Mouse (Mus musculus): ENCODE measurements around the gene Avp. TPM values are rescaled to one million over a fixed set of nuclear protein-coding genes. Genes with fewer than 3 reads are reported as not detected.
A peak's percentile ranks its signal among the peaks of the same experiment; 100 is the strongest.

Avp gene
- total and polyA plus RNA-seq, 2 experiments from 2014 or later = 0.73 to 0.78 TPM

- Histone ChIP-seq H3K4me2 (ENCODE audit: low read depth, low read length) (no peak overlapping the region), H3K4me1 (ENCODE audit: insufficient read depth, low read length) (no peaks in the 10 kb centered on the region), H3K9me3 (ENCODE audit: low read length) (no peaks in the 10 kb centered on the region), H3K4me3 (ENCODE audit: low read length) (no peak overlapping the region), H3K27ac (no peak overlapping the region), H3K9ac (replicated peaks; ENCODE audit: low read length) (no peak overlapping the region), H3K27me3 (ENCODE audit: insufficient read depth, low read length) (no peaks in the 10 kb centered on the region), H3K36me3 (ENCODE audit: insufficient read depth, low read length) (peaks cover 28% of the 10 kb centered on the region)
- 63% methylated on average over 2 of the region's 2 CpGs for WGBS
- TF ChIP-seq CTCF (IDR thresholded peaks at IDR 0.05; ENCODE audit: low read depth) = peak; percentile 35; the same call in 1 of the 2 replicates
- ATAC-seq (no peak), DNase-seq (ENCODE audit: low spot score) (no peak)
Measured at GRCm38 (mm10) chr2:130558015-130558414, 24.3 kb downstream of the Avp start.

GRCm38 (mm10) chr2:130557462-130557861 lies 24.9 kb downstream of the Avp start:
- 95% methylated on average over 2 of the region's 2 CpGs for WGBS
- no peaks in the 10 kb centered on the region for H3K9me3 ChIP-seq (ENCODE audit: low read length)
- no peak overlapping the region for H3K4me3 ChIP-seq (ENCODE audit: low read length)
- TF ChIP-seq CTCF (IDR thresholded peaks at IDR 0.05; ENCODE audit: low read depth) = no peak
- H3K36me3 ChIP-seq (ENCODE audit: insufficient read depth, low read length) = peaks cover 32% of the 10 kb centered on the region
- H3K9ac ChIP-seq (replicated peaks; ENCODE audit: low read length) = no peak overlapping the region
- H3K27ac ChIP-seq = no peak overlapping the region
- ATAC-seq = no peak
- H3K4me1 ChIP-seq (ENCODE audit: insufficient read depth, low read length) = no peaks in the 10 kb centered on the region
- H3K4me2 ChIP-seq (ENCODE audit: low read depth, low read length) = no peak overlapping the region
- no peak for DNase-seq (ENCODE audit: low spot score)
- H3K27me3 ChIP-seq (ENCODE audit: insufficient read depth, low read length) = no peaks in the 10 kb centered on the region

GRCm38 (mm10) chr2:130556292-130556691 lies 26.1 kb downstream of the Avp start:
- Histone ChIP-seq H3K4me2 (ENCODE audit: low read depth, low read length) (no peak overlapping the region), H3K36me3 (ENCODE audit: insufficient read depth, low read length) (peaks cover 44% of the 10 kb centered on the region), H3K4me1 (ENCODE audit: insufficient read depth, low read length) (no peaks in the 10 kb centered on the region), H3K4me3 (ENCODE audit: low read length) (no peak overlapping the region), H3K9me3 (ENCODE audit: low read length) (no peaks in the 10 kb centered on the region), H3K27ac (no peak overlapping the region), H3K9ac (replicated peaks; ENCODE audit: low read length) (no peak overlapping the region), H3K27me3 (ENCODE audit: insufficient read depth, low read length) (no peaks in the 10 kb centered on the region)
- ATAC-seq = no peak
- 83% methylated on average over 1 of the region's 1 CpGs for WGBS
- TF ChIP-seq CTCF (IDR thresholded peaks at IDR 0.05; ENCODE audit: low read depth) = no peak
- no peak for DNase-seq (ENCODE audit: low spot score)

GRCm38 (mm10) chr2:130554841-130555240 lies 27.5 kb downstream of the Avp start:
- ATAC-seq = no peak
- Histone ChIP-seq H3K4me1 (ENCODE audit: insufficient read depth, low read length) (no peaks in the 10 kb centered on the region), H3K9me3 (ENCODE audit: low read length) (no peaks in the 10 kb centered on the region), H3K36me3 (ENCODE audit: insufficient read depth, low read length) (peaks cover 49% of the 10 kb centered on the region), H3K4me2 (ENCODE audit: low read depth, low read length) (no peak overlapping the region), H3K9ac (replicated peaks; ENCODE audit: low read length) (no peak overlapping the region), H3K4me3 (ENCODE audit: low read length) (no peak overlapping the region), H3K27me3 (ENCODE audit: insufficient read depth, low read length) (no peaks in the 10 kb centered on the region), H3K27ac (no peak overlapping the region)
- no peak for TF ChIP-seq CTCF (IDR thresholded peaks at IDR 0.05; ENCODE audit: low read depth)
- no peak for DNase-seq (ENCODE audit: low spot score)
- WGBS = 94% methylated on average over 7 of the region's 7 CpGs

GRCm38 (mm10) chr2:130546957-130547356 lies 35.4 kb downstream of the Avp start:
- H3K4me2 ChIP-seq (ENCODE audit: low read depth, low read length) = no peak overlapping the region
- no peak overlapping the region for H3K4me3 ChIP-seq (ENCODE audit: low read length)
- no peak for TF ChIP-seq CTCF (IDR thresholded peaks at IDR 0.05; ENCODE audit: low read depth)
- WGBS = 91% methylated on average over 8 of the region's 8 CpGs
- DNase-seq (ENCODE audit: low spot score) = no peak
- peaks cover 82% of the 10 kb centered on the region for H3K36me3 ChIP-seq (ENCODE audit: insufficient read depth, low read length)
- H3K9ac ChIP-seq (replicated peaks; ENCODE audit: low read length) = no peak overlapping the region
- H3K9me3 ChIP-seq (ENCODE audit: low read length) = no peaks in the 10 kb centered on the region
- no peak for ATAC-seq
- no peaks in the 10 kb centered on the region for H3K4me1 ChIP-seq (ENCODE audit: insufficient read depth, low read length)
- H3K27ac ChIP-seq = no peak overlapping the region
- no peaks in the 10 kb centered on the region for H3K27me3 ChIP-seq (ENCODE audit: insufficient read depth, low read length)

- peaks cover 83% of the 10 kb centered on the region for H3K36me3 ChIP-seq (ENCODE audit: insufficient read depth, low read length)
- TF ChIP-seq CTCF (IDR thresholded peaks at IDR 0.05; ENCODE audit: low read depth) = no peak
- H3K4me1 ChIP-seq (ENCODE audit: insufficient read depth, low read length) = no peaks in the 10 kb centered on the region
- no peak overlapping the region for H3K4me3 ChIP-seq (ENCODE audit: low read length)
- whole genome bisulfite sequencing = 87% methylated on average over 9 of the region's 9 CpGs
- no peak overlapping the region for H3K4me2 ChIP-seq (ENCODE audit: low read depth, low read length)
- H3K27ac ChIP-seq = no peak overlapping the region
- H3K9ac ChIP-seq (replicated peaks; ENCODE audit: low read length) = no peak overlapping the region
- DNase-seq (ENCODE audit: low spot score) (no peak), ATAC-seq (no peak)
- no peaks in the 10 kb centered on the region for H3K27me3 ChIP-seq (ENCODE audit: insufficient read depth, low read length)
- no peaks in the 10 kb centered on the region for H3K9me3 ChIP-seq (ENCODE audit: low read length)
Measured at GRCm38 (mm10) chr2:130540266-130540665, 42.1 kb downstream of the Avp start.

GRCm38 (mm10) chr2:130538876-130539546 lies 43.3 kb downstream of the Avp start:
- no peak overlapping the region for H3K9ac ChIP-seq (replicated peaks; ENCODE audit: low read length)
- peaks cover 83% of the 10 kb centered on the region for H3K36me3 ChIP-seq (ENCODE audit: insufficient read depth, low read length)
- no peaks in the 10 kb centered on the region for H3K9me3 ChIP-seq (ENCODE audit: low read length)
- H3K4me2 ChIP-seq (ENCODE audit: low read depth, low read length) = no peak overlapping the region
- H3K27me3 ChIP-seq (ENCODE audit: insufficient read depth, low read length) = no peaks in the 10 kb centered on the region
- no peak for DNase-seq (ENCODE audit: low spot score)
- no peak for TF ChIP-seq CTCF (IDR thresholded peaks at IDR 0.05; ENCODE audit: low read depth)
- H3K4me3 ChIP-seq (ENCODE audit: low read length) = no peak overlapping the region
- H3K27ac ChIP-seq = no peak overlapping the region
- 92% methylated on average over 8 of the region's 8 CpGs for WGBS
- no peak for ATAC-seq
- no peaks in the 10 kb centered on the region for H3K4me1 ChIP-seq (ENCODE audit: insufficient read depth, low read length)
